Mouse (Mus musculus): ENCODE results near the gene Mepe.

GRCm38 (mm10) chr5:104325029-104325428, at the start of gene Mepe:
- TF ChIP-seq CTCF (IDR thresholded peaks at IDR 0.05; ENCODE audit: low read depth) (no peak), EP300 (IDR thresholded peaks at IDR 0.05; ENCODE audit: low read depth) (no peak)

Data from liver, postnatal 0 days (tissue).